13 mouse cellular contexts compared by ENCODE assay signal in genomic region chr7:44623714-44624542, GRCm38 (mm10). TPM values are rescaled to one million over a fixed set of nuclear protein-coding genes. Genes with fewer than 3 reads are reported as not detected.
DNase-seq lines count a peak whose midpoint lies in the region; ATAC-seq and TF ChIP-seq lines count a peak whose summit lies in the region.
"Had no signal": no experiment of that assay in that cellular context is flagged by ENCODE, and none has a peak within 500 bp of the region (broad histone marks: within the 10 kb centered on the region; RNA-seq: fewer than 3 reads in every experiment).

No protein-coding gene starts in this region.

- ATAC-seq in forebrain, embryonic 12.5 days (ENCODE audit: low FRiP score): no peak
- no peak for ATAC-seq in forebrain, embryonic 14.5 days
- ATAC-seq in lung, embryonic 14.5 days (ENCODE audit: insufficient read depth): no peak
- ATAC-seq in activated CD4-positive, CD25-positive, alpha-beta regulatory T cell, adult 4 months: no peak

- H3K4me1 ChIP-seq in forebrain, embryonic 12.5 days: 0 out of 2 replicates have a peak, but pooled peaks cover 3% of the 10 kb centered on the region
- H3K4me1 ChIP-seq in forebrain, embryonic 14.5 days (ENCODE audit: control insufficient read depth, insufficient read depth, low read length): no peaks in the 10 kb centered on the region
- no peaks in the 10 kb centered on the region for H3K4me1 ChIP-seq in lung, embryonic 14.5 days (ENCODE audit: insufficient read depth)
- H3K4me1 ChIP-seq in embryonic facial prominence, embryonic 10.5 days: peaks cover 6% of the 10 kb centered on the region
- H3K4me1 ChIP-seq: lung, embryonic 15.5 days had no signal

- DNase-seq in forebrain, embryonic 14.5 days (ENCODE audit: low spot score): no peak
- peak; percentile 37 for DNase-seq in lung, embryonic 14.5 days
- DNase-seq in lung, postnatal 36 days: no peak
- peak; percentile 40 for DNase-seq in embryonic facial prominence, embryonic 10.5 days (ENCODE audit: low spot score)
- DNase-seq in layer of hippocampus, postnatal 36 days: no peak
- DNase-seq in left cerebral cortex, adult 18-20 months (ENCODE audit: low spot score in 2 of 2): no peak
- DNase-seq: B cell, adult 2 months; gastrocnemius, postnatal 10 days; kidney, adult 9 months had no signal

- H3K9me3 ChIP-seq in forebrain, embryonic 12.5 days: peaks cover 4% of the 10 kb centered on the region; the same call in 1 of the 2 replicates
- H3K9me3 ChIP-seq in forebrain, embryonic 14.5 days (replicated peaks; ENCODE audit: control insufficient read depth, low read length): 0 out of 2 replicates have a peak, but pooled peaks cover 3% of the 10 kb centered on the region
- no peaks in the 10 kb centered on the region for H3K9me3 ChIP-seq in lung, embryonic 14.5 days (ENCODE audit: low read depth, low read length)
- H3K9me3 ChIP-seq in embryonic facial prominence, embryonic 10.5 days: peaks cover 3% of the 10 kb centered on the region; the same call in 1 of the 2 replicates
- H3K9me3 ChIP-seq: lung, embryonic 15.5 days had no signal

- TF ChIP-seq CTCF in lung, embryonic 14.5 days (IDR thresholded peaks at IDR 0.05; ENCODE audit: low read depth): no peak

- H3K27ac ChIP-seq in forebrain, embryonic 12.5 days: no peak overlapping the region
- no peak overlapping the region for H3K27ac ChIP-seq in forebrain, embryonic 14.5 days (ENCODE audit: low read depth, low read length)
- no peak overlapping the region for H3K27ac ChIP-seq in lung, embryonic 14.5 days (ENCODE audit: low read depth)
- no peak overlapping the region for H3K27ac ChIP-seq in embryonic facial prominence, embryonic 10.5 days (replicated peaks)
- H3K27ac ChIP-seq: lung, embryonic 15.5 days had no signal

- H3K27me3 ChIP-seq in forebrain, embryonic 12.5 days: peaks cover 12% of the 10 kb centered on the region; the same call in 1 of the 2 replicates
- no peaks in the 10 kb centered on the region for H3K27me3 ChIP-seq in forebrain, embryonic 14.5 days (replicated peaks; ENCODE audit: control insufficient read depth, insufficient read depth, low read length)
- no peaks in the 10 kb centered on the region for H3K27me3 ChIP-seq in lung, embryonic 14.5 days (ENCODE audit: insufficient read depth, low read length)
- H3K27me3 ChIP-seq in embryonic facial prominence, embryonic 10.5 days (replicated peaks; ENCODE audit: low read depth, poor library complexity, severe bottlenecking): 0 out of 2 replicates have a peak, but pooled peaks cover 3% of the 10 kb centered on the region
- H3K27me3 ChIP-seq: lung, embryonic 15.5 days had no signal

- 45% methylated on average over 18 of the region's 18 CpGs for WGBS in forebrain, embryonic 12.5 days
- WGBS in forebrain, embryonic 14.5 days: 47% methylated on average over 18 of the region's 18 CpGs
- 30% methylated on average over 18 of the region's 18 CpGs for WGBS in lung, embryonic 14.5 days
- WGBS in embryonic facial prominence, embryonic 10.5 days: 49% methylated on average over 18 of the region's 18 CpGs

- no peak overlapping the region for H3K4me2 ChIP-seq in forebrain, embryonic 12.5 days
- H3K4me2 ChIP-seq in forebrain, embryonic 14.5 days (ENCODE audit: low read length): no peak overlapping the region
- no peak overlapping the region for H3K4me2 ChIP-seq in lung, embryonic 14.5 days
- H3K4me2 ChIP-seq: lung, embryonic 15.5 days had no signal

- H3K36me3 ChIP-seq in forebrain, embryonic 12.5 days (replicated peaks): no peaks in the 10 kb centered on the region
- H3K36me3 ChIP-seq in forebrain, embryonic 14.5 days (ENCODE audit: control insufficient read depth, insufficient read depth, low read length): no peaks in the 10 kb centered on the region
- no peaks in the 10 kb centered on the region for H3K36me3 ChIP-seq in lung, embryonic 14.5 days (ENCODE audit: insufficient read depth)
- no peaks in the 10 kb centered on the region for H3K36me3 ChIP-seq in embryonic facial prominence, embryonic 10.5 days (replicated peaks)

- 0 out of 2 replicates have a peak overlapping the region, but pooled peaks have one; percentile 4 for H3K9ac ChIP-seq in forebrain, embryonic 12.5 days
- H3K9ac ChIP-seq in forebrain, embryonic 14.5 days (ENCODE audit: low read length): no peak overlapping the region
- no peak overlapping the region for H3K9ac ChIP-seq in lung, embryonic 14.5 days
- H3K9ac ChIP-seq: lung, embryonic 15.5 days had no signal

- H3K4me3 ChIP-seq in forebrain, embryonic 12.5 days (replicated peaks): no peak overlapping the region
- no peak overlapping the region for H3K4me3 ChIP-seq in forebrain, embryonic 14.5 days (ENCODE audit: low read depth, low read length)
- no peak overlapping the region for H3K4me3 ChIP-seq in lung, embryonic 14.5 days (ENCODE audit: low read depth, low read length)
- no peak overlapping the region for H3K4me3 ChIP-seq in embryonic facial prominence, embryonic 10.5 days
- H3K4me3 ChIP-seq: lung, embryonic 15.5 days had no signal

RNA-seq across cellular contexts. Expression of gene Kcnc3, which starts 33.5 kb away (rescaled TPM):
- 1.7 and 1.9 TPM in 2 replicates for polyA plus RNA-seq in forebrain, embryonic 12.5 days (2016; fragmentation: Nextera tagmentation; extraction: Ambion mirVana)
- polyA plus RNA-seq in forebrain, embryonic 14.5 days (2014; fragmentation: Nextera tagmentation; extraction: Ambion mirVana): 2.1 and 2.2 TPM in 2 replicates
- 0.70 and 0.97 TPM in 2 replicates for polyA plus RNA-seq in lung, embryonic 14.5 days (2014; fragmentation: Nextera tagmentation; extraction: Ambion mirVana)
- polyA plus RNA-seq in embryonic facial prominence, embryonic 10.5 days (2016; fragmentation: Nextera tagmentation; extraction: Ambion mirVana): 0.44 and 0.63 TPM in 2 replicates
- total RNA-seq in layer of hippocampus, postnatal 36 days (2021): 100 to 1,000 TPM; 175 to 188 TPM
- total RNA-seq in left cerebral cortex, adult 18-20 months (2021): 100 to 1,000 TPM in 1 of 2 experiments, 10 to 100 TPM in 1; 94.5 to 111 TPM
- not detected for polyA plus RNA-seq in activated CD4-positive, CD25-positive, alpha-beta regulatory T cell, adult 4 months (2017; shearing (Covaris generic))

RNA-seq across cellular contexts. Expression of gene Myh14, which starts 46.7 kb away (rescaled TPM):
- 2.1 and 2.3 TPM in 2 replicates for polyA plus RNA-seq in forebrain, embryonic 12.5 days (2016; fragmentation: Nextera tagmentation; extraction: Ambion mirVana)
- polyA plus RNA-seq in forebrain, embryonic 14.5 days (2014; fragmentation: Nextera tagmentation; extraction: Ambion mirVana): 0.74 and 1.1 TPM in 2 replicates
- polyA plus RNA-seq in lung, embryonic 14.5 days (2014; fragmentation: Nextera tagmentation; extraction: Ambion mirVana): 33.6 and 37.3 TPM in 2 replicates
- 2.7 and 4.3 TPM in 2 replicates for polyA plus RNA-seq in embryonic facial prominence, embryonic 10.5 days (2016; fragmentation: Nextera tagmentation; extraction: Ambion mirVana)
- 10 to 100 TPM; 27.7 to 28.1 TPM for total RNA-seq in layer of hippocampus, postnatal 36 days (2021)
- total RNA-seq in left cerebral cortex, adult 18-20 months (2021): 10 to 100 TPM; 22.4 to 24.4 TPM
- polyA plus RNA-seq in activated CD4-positive, CD25-positive, alpha-beta regulatory T cell, adult 4 months (2017; shearing (Covaris generic)): under 1 TPM in 1 of 2 experiments, not detected in 1; 0.38 TPM

RNA-seq across cellular contexts. Expression of gene Napsa, which starts 51.7 kb away (rescaled TPM):
- 0.38 and 0.51 TPM in 2 replicates for polyA plus RNA-seq in forebrain, embryonic 12.5 days (2016; fragmentation: Nextera tagmentation; extraction: Ambion mirVana)
- 0.74 and 0.79 TPM in 2 replicates for polyA plus RNA-seq in forebrain, embryonic 14.5 days (2014; fragmentation: Nextera tagmentation; extraction: Ambion mirVana)
- polyA plus RNA-seq in lung, embryonic 14.5 days (2014; fragmentation: Nextera tagmentation; extraction: Ambion mirVana): 4.7 and 6.8 TPM in 2 replicates
- polyA plus RNA-seq in embryonic facial prominence, embryonic 10.5 days (2016; fragmentation: Nextera tagmentation; extraction: Ambion mirVana): 0.78 and 0.88 TPM in 2 replicates
- total RNA-seq in layer of hippocampus, postnatal 36 days (2021): under 1 TPM in 1 of 2 experiments, not detected in 1; 0.25 TPM
- total RNA-seq in left cerebral cortex, adult 18-20 months (2021): under 1 TPM in 1 of 2 experiments, not detected in 1; 0.37 TPM
- 1 to 10 TPM in 1 of 2 experiments, under 1 TPM in 1; 0.38 to 2.8 TPM for polyA plus RNA-seq in activated CD4-positive, CD25-positive, alpha-beta regulatory T cell, adult 4 months (2017; shearing (Covaris generic))
- total RNA-seq: left cerebral cortex, postnatal 14 days had no signal

Comparison
In these comparisons a context has a peak if more than half of its experiments do, and no peak if none do; other contexts are left out.
1. DNase-seq: peak in lung, embryonic 14.5 days (single experiment) and embryonic facial prominence, embryonic 10.5 days (single experiment); none in forebrain, embryonic 14.5 days (single experiment), lung, postnatal 36 days (single experiment), layer of hippocampus, postnatal 36 days (0 of 2) and left cerebral cortex, adult 18-20 months (0 of 2).